Mouse (Mus musculus): ENCODE measurements at regions not wholly inside any gene's neighbourhood (a gene's known extent, or its start where the extent isn't known, plus 50 kb on each side); places are given as distances from the start of the nearest gene placed in this dataset.

- H3K4me1 ChIP-seq (ENCODE audit: control insufficient read depth, insufficient read depth, low read length): no peaks in the 10 kb centered on the region
- WGBS: 82% methylated on average over 8 of the region's 8 CpGs
- no peaks in the 10 kb centered on the region for H3K27me3 ChIP-seq (ENCODE audit: control insufficient read depth, insufficient read depth, low read length)
- no peaks in the 10 kb centered on the region for H3K9me3 ChIP-seq (replicated peaks; ENCODE audit: control insufficient read depth, low read length)
- H3K27ac ChIP-seq (ENCODE audit: low read length): no peak overlapping the region
- ATAC-seq (ENCODE audit: insufficient read depth, low FRiP score): no peak
- no peak overlapping the region for H3K9ac ChIP-seq (ENCODE audit: low read length)
- H3K4me2 ChIP-seq (ENCODE audit: low read depth, low read length): no peak overlapping the region
- H3K36me3 ChIP-seq (ENCODE audit: control insufficient read depth, insufficient read depth, low read length): no peaks in the 10 kb centered on the region
- no peak overlapping the region for H3K4me3 ChIP-seq (replicated peaks; ENCODE audit: low read length)
These were observed 62.4 kb upstream of the 1700016C15Rik start for GRCm38 (mm10) chr1:177667041-177667791.

GRCm38 (mm10) chr1:177670576-177670975 is 59.0 kb upstream of the 1700016C15Rik start:
- ATAC-seq (ENCODE audit: insufficient read depth, low FRiP score): no peak
- Histone ChIP-seq H3K4me3 (replicated peaks; ENCODE audit: low read length) (no peak overlapping the region), H3K9me3 (replicated peaks; ENCODE audit: control insufficient read depth, low read length) (no peaks in the 10 kb centered on the region), H3K27me3 (ENCODE audit: control insufficient read depth, insufficient read depth, low read length) (no peaks in the 10 kb centered on the region), H3K27ac (ENCODE audit: low read length) (no peak overlapping the region), H3K4me1 (ENCODE audit: control insufficient read depth, insufficient read depth, low read length) (no peaks in the 10 kb centered on the region), H3K36me3 (ENCODE audit: control insufficient read depth, insufficient read depth, low read length) (no peaks in the 10 kb centered on the region), H3K4me2 (ENCODE audit: low read depth, low read length) (no peak overlapping the region), H3K9ac (ENCODE audit: low read length) (no peak overlapping the region)
- 89% methylated on average over 1 of the region's 1 CpGs for WGBS

DNA sequence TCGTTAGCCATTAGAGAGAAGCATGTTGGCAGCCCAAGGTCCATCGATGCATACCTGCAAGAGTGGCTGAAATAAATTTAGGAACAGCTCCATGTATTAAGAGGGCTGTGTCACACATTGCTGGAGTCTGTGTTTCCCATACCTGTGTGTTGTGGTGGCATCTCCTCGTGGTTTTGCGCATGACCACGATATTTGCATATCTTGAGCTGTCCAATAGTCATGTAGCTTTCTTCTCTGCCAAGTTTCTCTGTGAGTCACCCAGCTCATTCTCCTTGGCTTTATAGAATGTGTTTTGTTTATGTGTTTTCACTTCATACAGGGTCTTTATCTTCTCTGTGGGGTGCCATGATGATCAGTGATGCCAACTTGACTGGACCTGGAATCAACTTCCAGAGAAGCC is 53.0 kb upstream of the 1700016C15Rik start:
- Histone ChIP-seq H3K4me2 (ENCODE audit: low read depth, low read length) (no peak overlapping the region), H3K4me3 (replicated peaks; ENCODE audit: low read length) (no peak overlapping the region), H3K4me1 (ENCODE audit: control insufficient read depth, insufficient read depth, low read length) (no peaks in the 10 kb centered on the region), H3K9me3 (replicated peaks; ENCODE audit: control insufficient read depth, low read length) (no peaks in the 10 kb centered on the region), H3K9ac (ENCODE audit: low read length) (no peak overlapping the region), H3K36me3 (ENCODE audit: control insufficient read depth, insufficient read depth, low read length) (no peaks in the 10 kb centered on the region), H3K27me3 (ENCODE audit: control insufficient read depth, insufficient read depth, low read length) (no peaks in the 10 kb centered on the region), H3K27ac (ENCODE audit: low read length) (no peak overlapping the region)
- no peak for ATAC-seq (ENCODE audit: insufficient read depth, low FRiP score)
- WGBS: 87% methylated on average over 5 of the region's 5 CpGs

DNA sequence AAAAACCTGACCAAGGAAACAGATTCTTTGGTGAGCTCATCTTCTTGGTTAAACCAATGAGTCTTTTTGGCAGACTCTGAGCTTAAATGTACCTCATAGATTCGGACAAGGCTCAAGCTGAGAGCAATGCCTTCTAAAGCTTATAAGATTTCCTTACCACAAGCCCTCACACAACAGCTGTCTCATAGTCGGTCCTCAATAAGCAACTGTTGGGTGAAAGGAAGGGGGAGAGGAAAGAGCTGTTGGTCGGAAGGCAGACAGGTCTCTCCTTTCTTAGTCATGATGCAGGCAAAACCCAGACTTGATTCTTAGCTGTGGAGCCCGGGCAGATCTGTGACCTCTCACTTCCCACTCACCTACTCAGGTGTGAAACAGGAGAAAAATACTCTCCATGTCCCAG is 50.8 kb upstream of the 1700016C15Rik start:
- no peaks in the 10 kb centered on the region for H3K36me3 ChIP-seq (ENCODE audit: control insufficient read depth, insufficient read depth, low read length)
- 81% methylated on average over 4 of the region's 4 CpGs for WGBS

More for the DNA sequence above, 50.8 kb upstream of the 1700016C15Rik start:
- Histone ChIP-seq H3K9me3 (replicated peaks; ENCODE audit: control insufficient read depth, low read length) (no peaks in the 10 kb centered on the region), H3K9ac (ENCODE audit: low read length) (no peak overlapping the region), H3K4me1 (ENCODE audit: control insufficient read depth, insufficient read depth, low read length) (no peaks in the 10 kb centered on the region), H3K27ac (ENCODE audit: low read length) (no peak overlapping the region), H3K4me3 (replicated peaks; ENCODE audit: low read length) (no peak overlapping the region), H3K4me2 (ENCODE audit: low read depth, low read length) (no peak overlapping the region), H3K27me3 (ENCODE audit: control insufficient read depth, insufficient read depth, low read length) (no peaks in the 10 kb centered on the region)
- ATAC-seq (ENCODE audit: insufficient read depth, low FRiP score): no peak

Measured in stomach, embryonic 16.5 days (tissue).